Mouse (Mus musculus): ENCODE results near the gene Cdh1. TPM values are rescaled to one million over a fixed set of nuclear protein-coding genes. Genes with fewer than 3 reads are reported as not detected.
"Not testable (repeated sequence)": the region's sequence is repeated elsewhere in the genome, so short reads cannot be mapped to it uniquely, and the experiment has no call there.

The Cdh1 gene
- polyA plus RNA-seq (2015; fragmentation: Nextera tagmentation; extraction: Ambion mirVana), result 1.7 and 2.3 TPM in 2 replicates

GRCm38 (mm10) chr8:106603131-106603819, at the start of gene Cdh1:
Cdh1 (plus strand) TSS chr8:106603351.
- Histone ChIP-seq H3K27ac (no peak within 1 kb of the TSS), H3K9ac (peak within 1 kb of the TSS; percentile 61), H3K9me3 (no peaks in the 10 kb centered on the region), H3K4me1 (replicated peaks) (peaks cover 16% of the 10 kb centered on the region), H3K36me3 (no peaks in the 10 kb centered on the region), H3K4me3 (peak within 1 kb of the TSS; percentile 52), H3K4me2 (peak within 1 kb of the TSS; percentile 94), H3K27me3 (peaks cover 62% of the 10 kb centered on the region)
- under 1% methylated on average over 53 of the region's 53 CpGs for WGBS
- 0 out of 2 replicates have a peak, but pooled peaks have one; percentile 24 for ATAC-seq (ENCODE audit: low FRiP score)

- no peaks in the 10 kb centered on the region for H3K4me1 ChIP-seq (replicated peaks)
- peaks cover 9% of the 10 kb centered on the region; the same call in 1 of the 2 replicates for H3K9me3 ChIP-seq
- no peak overlapping the region for H3K4me3 ChIP-seq
- ATAC-seq (ENCODE audit: low FRiP score), result no peak
- H3K4me2 ChIP-seq, result no peak overlapping the region
- H3K9ac ChIP-seq, result no peak overlapping the region
- H3K27ac ChIP-seq, result no peak overlapping the region
- H3K27me3 ChIP-seq, result no peaks in the 10 kb centered on the region
- no peaks in the 10 kb centered on the region for H3K36me3 ChIP-seq
- WGBS, result 98% methylated on average over 5 of the region's 5 CpGs
These were observed 49.1 kb upstream of the Cdh1 start for GRCm38 (mm10) chr8:106554011-106554410.

- Histone ChIP-seq H3K9ac (no peak overlapping the region), H3K9me3 (peaks cover 9% of the 10 kb centered on the region; the same call in 1 of the 2 replicates), H3K4me1 (replicated peaks) (no peaks in the 10 kb centered on the region), H3K4me2 (no peak overlapping the region), H3K27me3 (no peaks in the 10 kb centered on the region), H3K4me3 (no peak overlapping the region), H3K36me3 (no peaks in the 10 kb centered on the region), H3K27ac (no peak overlapping the region)
- ATAC-seq (ENCODE audit: low FRiP score), result no peak
- WGBS, result 75% methylated on average over 6 of the region's 7 CpGs
These were observed 47.0 kb upstream of the Cdh1 start for GRCm38 (mm10) chr8:106556068-106556645.

- H3K9me3 ChIP-seq, result peaks cover 9% of the 10 kb centered on the region; the same call in 1 of the 2 replicates
- H3K36me3 ChIP-seq, result no peaks in the 10 kb centered on the region
- 67% methylated on average over 9 of the region's 9 CpGs for WGBS
- H3K4me1 ChIP-seq (replicated peaks), result no peaks in the 10 kb centered on the region
- ATAC-seq (ENCODE audit: low FRiP score), result no peak
- no peak overlapping the region for H3K27ac ChIP-seq
- no peak overlapping the region for H3K4me2 ChIP-seq
- H3K27me3 ChIP-seq, result no peaks in the 10 kb centered on the region
- no peak overlapping the region for H3K9ac ChIP-seq
- no peak overlapping the region for H3K4me3 ChIP-seq
These were observed 43.3 kb upstream of the Cdh1 start for GRCm38 (mm10) chr8:106559844-106560243.

GRCm38 (mm10) chr8:106561097-106561865, 41.9 kb upstream of the Cdh1 start:
- Histone ChIP-seq H3K36me3 (no peaks in the 10 kb centered on the region), H3K9me3 (peaks cover 9% of the 10 kb centered on the region; the same call in 1 of the 2 replicates), H3K4me3 (no peak overlapping the region), H3K4me1 (replicated peaks) (no peaks in the 10 kb centered on the region), H3K4me2 (no peak overlapping the region), H3K9ac (no peak overlapping the region), H3K27me3 (no peaks in the 10 kb centered on the region), H3K27ac (no peak overlapping the region)
- no peak for ATAC-seq (ENCODE audit: low FRiP score)
- WGBS, result 36% methylated on average over 21 of the region's 21 CpGs

- no peak for ATAC-seq (ENCODE audit: low FRiP score)
- Histone ChIP-seq H3K4me3 (no peak overlapping the region), H3K27ac (no peak overlapping the region), H3K4me1 (replicated peaks) (no peaks in the 10 kb centered on the region), H3K9me3 (no peaks in the 10 kb centered on the region), H3K27me3 (no peaks in the 10 kb centered on the region), H3K4me2 (no peak overlapping the region), H3K9ac (no peak overlapping the region), H3K36me3 (no peaks in the 10 kb centered on the region)
- WGBS, result 92% methylated on average over 3 of the region's 3 CpGs
These were observed 39.4 kb upstream of the Cdh1 start for GRCm38 (mm10) chr8:106563691-106564182.

GRCm38 (mm10) chr8:106569006-106569405, 34.1 kb upstream of the Cdh1 start:
- H3K9ac ChIP-seq, result no peak overlapping the region
- H3K27ac ChIP-seq, result no peak overlapping the region
- no peaks in the 10 kb centered on the region for H3K9me3 ChIP-seq
- WGBS, result 34% methylated on average over 7 of the region's 7 CpGs
- H3K27me3 ChIP-seq, result 0 out of 2 replicates have a peak, but pooled peaks cover 5% of the 10 kb centered on the region
- no peak overlapping the region for H3K4me2 ChIP-seq
- no peaks in the 10 kb centered on the region for H3K36me3 ChIP-seq
- no peak overlapping the region for H3K4me3 ChIP-seq
- H3K4me1 ChIP-seq (replicated peaks), result no peaks in the 10 kb centered on the region
- ATAC-seq (ENCODE audit: low FRiP score), result no peak

- no peak overlapping the region for H3K27ac ChIP-seq
- no peak overlapping the region for H3K4me3 ChIP-seq
- WGBS, result 67% methylated on average over 4 of the region's 4 CpGs
- H3K9ac ChIP-seq, result no peak overlapping the region
- no peak overlapping the region for H3K4me2 ChIP-seq
- no peaks in the 10 kb centered on the region for H3K4me1 ChIP-seq (replicated peaks)
- no peaks in the 10 kb centered on the region for H3K9me3 ChIP-seq
- H3K36me3 ChIP-seq, result no peaks in the 10 kb centered on the region
- no peak for ATAC-seq (ENCODE audit: low FRiP score)
- H3K27me3 ChIP-seq, result 0 out of 2 replicates have a peak, but pooled peaks cover 5% of the 10 kb centered on the region
These were observed 32.8 kb upstream of the Cdh1 start for GRCm38 (mm10) chr8:106570386-106570785.

GRCm38 (mm10) chr8:106571551-106572172, 31.5 kb upstream of the Cdh1 start:
- whole genome bisulfite sequencing, result 88% methylated on average over 5 of the region's 5 CpGs
- Histone ChIP-seq H3K27me3 (0 out of 2 replicates have a peak, but pooled peaks cover 5% of the 10 kb centered on the region), H3K4me3 (no peak overlapping the region), H3K4me2 (no peak overlapping the region), H3K4me1 (replicated peaks) (no peaks in the 10 kb centered on the region), H3K9me3 (no peaks in the 10 kb centered on the region), H3K36me3 (no peaks in the 10 kb centered on the region), H3K27ac (no peak overlapping the region), H3K9ac (no peak overlapping the region)
- no peak for ATAC-seq (ENCODE audit: low FRiP score)

GRCm38 (mm10) chr8:106572175-106572574, 31.0 kb upstream of the Cdh1 start:
- H3K4me2 ChIP-seq; H3K4me3 ChIP-seq; H3K27ac ChIP-seq; H3K36me3 ChIP-seq; H3K27me3 ChIP-seq; H3K4me1 ChIP-seq (replicated peaks); ATAC-seq (ENCODE audit: low FRiP score); H3K9me3 ChIP-seq; H3K9ac ChIP-seq: not testable (repeated sequence)
- WGBS, result 76% methylated on average over 1 of the region's 1 CpGs

GRCm38 (mm10) chr8:106573168-106573567, 30.0 kb upstream of the Cdh1 start, which contains the start of gene Gm10073:
Gm10073 (minus strand) TSS chr8:106573461.
- H3K4me2 ChIP-seq; H3K27me3 ChIP-seq; H3K36me3 ChIP-seq; H3K9me3 ChIP-seq; H3K27ac ChIP-seq; H3K4me3 ChIP-seq; H3K4me1 ChIP-seq (replicated peaks); H3K9ac ChIP-seq; ATAC-seq (ENCODE audit: low FRiP score): not testable (repeated sequence)
- WGBS, result 54% methylated on average over 20 of the region's 20 CpGs

- no peak for ATAC-seq (ENCODE audit: low FRiP score)
- Histone ChIP-seq H3K9me3 (no peaks in the 10 kb centered on the region), H3K27ac (no peak overlapping the region), H3K4me1 (replicated peaks) (peaks cover 7% of the 10 kb centered on the region; the same call in 1 of the 2 replicates), H3K9ac (no peak overlapping the region), H3K27me3 (0 out of 2 replicates have a peak, but pooled peaks cover 5% of the 10 kb centered on the region), H3K36me3 (no peaks in the 10 kb centered on the region), H3K4me2 (no peak overlapping the region), H3K4me3 (no peak overlapping the region)
- 88% methylated on average over 4 of the region's 4 CpGs for WGBS
These were observed 28.9 kb upstream of the Cdh1 start for GRCm38 (mm10) chr8:106574283-106574682.
